31 mouse cellular contexts compared by ENCODE assay signal in genomic region chrX:140769794-140770193, GRCm38 (mm10). TPM values are rescaled to one million over a fixed set of nuclear protein-coding genes. Genes with fewer than 3 reads are reported as not detected.
DNase-seq lines count a peak whose midpoint lies in the region; ATAC-seq and TF ChIP-seq lines count a peak whose summit lies in the region.
"Had no signal": no experiment of that assay in that cellular context is flagged by ENCODE, and none has a peak within 500 bp of the region (broad histone marks: within the 10 kb centered on the region; RNA-seq: fewer than 3 reads in every experiment).

No protein-coding gene starts in this region.

- H3K27ac ChIP-seq in forebrain, postnatal 0 days (ENCODE audit: low read depth, low read length), result no peak overlapping the region
- no peak overlapping the region for H3K27ac ChIP-seq in forebrain, embryonic 11.5 days (ENCODE audit: low read depth, low read length)
- no peak overlapping the region for H3K27ac ChIP-seq in heart, embryonic 16.5 days (ENCODE audit: low read length)
- no peak overlapping the region for H3K27ac ChIP-seq in heart, embryonic 11.5 days (ENCODE audit: low read depth, low read length)
- no peak overlapping the region for H3K27ac ChIP-seq in hindbrain, embryonic 11.5 days (ENCODE audit: low read depth, low read length)
- H3K27ac ChIP-seq: forebrain, embryonic 15.5 days; heart, embryonic 13.5 days; hindbrain, embryonic 13.5 days; layer of hippocampus, adult 2 months; limb, embryonic 15.5 days; midbrain, embryonic 12.5 days had no signal

- no peak overlapping the region for H3K9ac ChIP-seq in forebrain, postnatal 0 days
- no peak overlapping the region for H3K9ac ChIP-seq in forebrain, embryonic 11.5 days (ENCODE audit: low read length)
- no peak overlapping the region for H3K9ac ChIP-seq in heart, embryonic 16.5 days (ENCODE audit: low read length)
- no peak overlapping the region for H3K9ac ChIP-seq in heart, embryonic 11.5 days (ENCODE audit: low read depth, low read length)
- no peak overlapping the region for H3K9ac ChIP-seq in hindbrain, embryonic 11.5 days (ENCODE audit: low read depth, low read length)
- H3K9ac ChIP-seq: forebrain, embryonic 15.5 days; heart, embryonic 13.5 days; hindbrain, embryonic 13.5 days; limb, embryonic 15.5 days; liver, postnatal 0 days; midbrain, embryonic 12.5 days had no signal

- no peak for TF ChIP-seq CTCF in forebrain, postnatal 0 days (IDR thresholded peaks at IDR 0.05; ENCODE audit: low read depth)

- H3K27me3 ChIP-seq in forebrain, postnatal 0 days (ENCODE audit: insufficient read depth, low read length), result no peaks in the 10 kb centered on the region
- H3K27me3 ChIP-seq in forebrain, embryonic 11.5 days (ENCODE audit: control insufficient read depth, insufficient read depth, low read length), result peaks cover 2% of the 10 kb centered on the region; the same call in 1 of the 2 replicates
- no peaks in the 10 kb centered on the region for H3K27me3 ChIP-seq in heart, embryonic 16.5 days (ENCODE audit: control insufficient read depth, insufficient read depth, low read length)
- H3K27me3 ChIP-seq in heart, embryonic 11.5 days (ENCODE audit: control insufficient read depth, insufficient read depth, low read length), result no peaks in the 10 kb centered on the region
- peaks cover 2% of the 10 kb centered on the region; the same call in 1 of the 2 replicates for H3K27me3 ChIP-seq in hindbrain, embryonic 11.5 days (ENCODE audit: control insufficient read depth, insufficient read depth, low read length)
- H3K27me3 ChIP-seq: forebrain, embryonic 15.5 days; heart, embryonic 13.5 days had no signal

- H3K4me3 ChIP-seq in forebrain, postnatal 0 days (ENCODE audit: low read depth, low read length), result no peak overlapping the region
- H3K4me3 ChIP-seq in forebrain, embryonic 11.5 days (ENCODE audit: low read depth, low read length), result no peak overlapping the region
- H3K4me3 ChIP-seq in heart, embryonic 16.5 days (ENCODE audit: low read length), result no peak overlapping the region
- H3K4me3 ChIP-seq in heart, embryonic 11.5 days (ENCODE audit: low read depth, low read length), result no peak overlapping the region
- no peak overlapping the region for H3K4me3 ChIP-seq in hindbrain, embryonic 11.5 days (ENCODE audit: low read depth, low read length)
- H3K4me3 ChIP-seq: erythroblast, embryonic 14.5 days; forebrain, embryonic 15.5 days; heart, embryonic 13.5 days; hindbrain, embryonic 13.5 days; layer of hippocampus, adult 2 months; limb, embryonic 15.5 days; midbrain, embryonic 12.5 days had no signal

- peak; percentile 1 for DNase-seq in forebrain, postnatal 0 days
- no peak for DNase-seq in forebrain, embryonic 11.5 days (ENCODE audit: low spot score)
- DNase-seq in right cerebral cortex, adult 18-20 months, result peak; percentile 1
- no peak for DNase-seq in right cerebral cortex, postnatal 10 days (ENCODE audit: low spot score in 2 of 2)
- DNase-seq in hindbrain, embryonic 11.5 days (ENCODE audit: low spot score), result no peak
- no peak for DNase-seq in thymus, postnatal 36 days
- DNase-seq: adrenal gland, postnatal 25 days; cerebellum, adult 18-20 months; kidney, adult 8-10 months; kidney, postnatal 14 days; liver, postnatal 0 days; retina, postnatal 1 day; thymus, postnatal 4 days had no signal

- no peaks in the 10 kb centered on the region for H3K9me3 ChIP-seq in forebrain, postnatal 0 days (ENCODE audit: low read length)
- H3K9me3 ChIP-seq in forebrain, embryonic 11.5 days (ENCODE audit: control insufficient read depth, low read length), result no peaks in the 10 kb centered on the region
- no peaks in the 10 kb centered on the region for H3K9me3 ChIP-seq in heart, embryonic 16.5 days (replicated peaks; ENCODE audit: control insufficient read depth, low read length)
- H3K9me3 ChIP-seq in heart, embryonic 11.5 days (replicated peaks; ENCODE audit: control insufficient read depth, low read length), result no peaks in the 10 kb centered on the region
- no peaks in the 10 kb centered on the region for H3K9me3 ChIP-seq in hindbrain, embryonic 11.5 days (ENCODE audit: control insufficient read depth, low read length)
- H3K9me3 ChIP-seq: forebrain, embryonic 15.5 days; hindbrain, embryonic 13.5 days; limb, embryonic 15.5 days; midbrain, embryonic 12.5 days had no signal

- peak; percentile 58 for ATAC-seq in forebrain, postnatal 0 days
- ATAC-seq in forebrain, embryonic 11.5 days (replicated peaks; ENCODE audit: low FRiP score), result no peak
- peak; percentile 63 for ATAC-seq in heart, embryonic 16.5 days (replicated peaks; ENCODE audit: extremely low read depth, insufficient read depth, low FRiP score)
- no peak for ATAC-seq in heart, embryonic 11.5 days (replicated peaks; ENCODE audit: insufficient number of reproducible peaks, low FRiP score, low TSS enrichment)
- ATAC-seq in hindbrain, embryonic 11.5 days (ENCODE audit: low FRiP score), result no peak
- ATAC-seq: CD4-positive, CD25-positive, alpha-beta regulatory T cell, adult 4 months; forebrain, embryonic 15.5 days; inflammation-experienced regulatory T-cells, adult 6 months; liver, postnatal 0 days had no signal

- no peak overlapping the region for H3K4me2 ChIP-seq in forebrain, postnatal 0 days (ENCODE audit: low read depth)
- H3K4me2 ChIP-seq in forebrain, embryonic 11.5 days (ENCODE audit: low read depth, low read length, severe bottlenecking), result no peak overlapping the region
- H3K4me2 ChIP-seq in heart, embryonic 16.5 days (ENCODE audit: low read depth, low read length), result no peak overlapping the region
- no peak overlapping the region for H3K4me2 ChIP-seq in heart, embryonic 11.5 days
- H3K4me2 ChIP-seq in hindbrain, embryonic 11.5 days (replicated peaks; ENCODE audit: low read depth, low read length), result no peak overlapping the region
- H3K4me2 ChIP-seq: forebrain, embryonic 15.5 days; heart, embryonic 13.5 days; hindbrain, embryonic 13.5 days; limb, embryonic 15.5 days; midbrain, embryonic 12.5 days had no signal

- no peaks in the 10 kb centered on the region for H3K36me3 ChIP-seq in forebrain, postnatal 0 days (ENCODE audit: insufficient read depth)
- H3K36me3 ChIP-seq in forebrain, embryonic 11.5 days (ENCODE audit: control insufficient read depth, insufficient read depth, low read length), result no peaks in the 10 kb centered on the region
- H3K36me3 ChIP-seq in heart, embryonic 16.5 days (ENCODE audit: control insufficient read depth, insufficient read depth), result no peaks in the 10 kb centered on the region; the same call in 1 of the 2 replicates
- H3K36me3 ChIP-seq in heart, embryonic 11.5 days (ENCODE audit: control insufficient read depth, insufficient read depth, low read length), result no peaks in the 10 kb centered on the region
- no peaks in the 10 kb centered on the region for H3K36me3 ChIP-seq in hindbrain, embryonic 11.5 days (ENCODE audit: control insufficient read depth, insufficient read depth, low read length)
- H3K36me3 ChIP-seq: forebrain, embryonic 15.5 days; hindbrain, embryonic 13.5 days; limb, embryonic 15.5 days; midbrain, embryonic 12.5 days had no signal

- no peaks in the 10 kb centered on the region for H3K4me1 ChIP-seq in forebrain, postnatal 0 days (ENCODE audit: insufficient read depth)
- no peaks in the 10 kb centered on the region for H3K4me1 ChIP-seq in forebrain, embryonic 11.5 days (replicated peaks; ENCODE audit: control insufficient read depth, insufficient read depth, low read length)
- H3K4me1 ChIP-seq in heart, embryonic 16.5 days (ENCODE audit: control insufficient read depth, insufficient read depth, low read length), result no peaks in the 10 kb centered on the region
- H3K4me1 ChIP-seq in heart, embryonic 11.5 days (ENCODE audit: control insufficient read depth, insufficient read depth, low read length), result no peaks in the 10 kb centered on the region
- no peaks in the 10 kb centered on the region for H3K4me1 ChIP-seq in hindbrain, embryonic 11.5 days (replicated peaks; ENCODE audit: control insufficient read depth, insufficient read depth, low read length)
- H3K4me1 ChIP-seq: forebrain, embryonic 15.5 days; heart, embryonic 13.5 days; hindbrain, embryonic 13.5 days; limb, embryonic 15.5 days; midbrain, embryonic 12.5 days had no signal

- WGBS in forebrain, postnatal 0 days, result 57% methylated on average over 1 of the region's 1 CpGs
- WGBS in forebrain, embryonic 11.5 days, result 68% methylated on average over 1 of the region's 1 CpGs
- WGBS in heart, embryonic 16.5 days, result 35% methylated on average over 1 of the region's 1 CpGs
- WGBS in heart, embryonic 11.5 days (ENCODE audit: insufficient replicate concordance), result 36% methylated on average over 1 of the region's 1 CpGs
- WGBS in hindbrain, embryonic 11.5 days, result 87% methylated on average over 1 of the region's 1 CpGs

RNA-seq across cellular contexts. Expression of gene Tex13b, which starts 43.4 kb away (rescaled TPM):
- total RNA-seq in forebrain, postnatal 0 days (2014; rRNA removed), result not detected in 2 replicates
- not detected in 2 replicates for polyA plus RNA-seq in forebrain, postnatal 0 days (2015; fragmentation: Nextera tagmentation; extraction: Ambion mirVana)
- not detected in 2 replicates for polyA plus RNA-seq in forebrain, embryonic 11.5 days (2014; fragmentation: Nextera tagmentation; extraction: Ambion mirVana)
- polyA plus RNA-seq in heart, embryonic 16.5 days (2015; fragmentation: Nextera tagmentation; extraction: Ambion mirVana), result not detected in 2 replicates
- not detected in 2 replicates for polyA plus RNA-seq in heart, embryonic 11.5 days (2014; fragmentation: Nextera tagmentation; extraction: Ambion mirVana)
- polyA plus RNA-seq in hindbrain, embryonic 11.5 days (2014; fragmentation: Nextera tagmentation; extraction: Ambion mirVana), result not detected in 2 replicates
- total RNA-seq: adrenal gland, postnatal 25 days; common myeloid progenitor, adult 5-6 weeks; layer of hippocampus, adult 2 months; left cerebral cortex, adult 18-20 months; left cerebral cortex, postnatal 36 days; monocyte, adult 5-6 weeks had no signal
- polyA plus RNA-seq: embryonic facial prominence, embryonic 11.5 days; erythroblast, embryonic 14.5 days; forebrain, embryonic 15.5 days; heart, embryonic 13.5 days; hindbrain, embryonic 13.5 days; limb, embryonic 15.5 days; liver, postnatal 0 days; midbrain, embryonic 12.5 days; neural tube, embryonic 11.5 days; small intestine, adult 2 months had no signal

Comparison
In these comparisons a context has a peak if more than half of its experiments do, and no peak if none do; other contexts are left out.
1. ATAC-seq: peak in forebrain, postnatal 0 days (single experiment) and heart, embryonic 16.5 days (single experiment); none in forebrain, embryonic 11.5 days (single experiment), heart, embryonic 11.5 days (single experiment) and hindbrain, embryonic 11.5 days (single experiment).
2. DNase-seq: peak in forebrain, postnatal 0 days (single experiment) and right cerebral cortex, adult 18-20 months (single experiment); none in forebrain, embryonic 11.5 days (single experiment), right cerebral cortex, postnatal 10 days (0 of 2), hindbrain, embryonic 11.5 days (single experiment) and thymus, postnatal 36 days (0 of 2).